Mouse (Mus musculus): ENCODE results near the gene Rnf5.

The Rnf5 gene

DNA sequence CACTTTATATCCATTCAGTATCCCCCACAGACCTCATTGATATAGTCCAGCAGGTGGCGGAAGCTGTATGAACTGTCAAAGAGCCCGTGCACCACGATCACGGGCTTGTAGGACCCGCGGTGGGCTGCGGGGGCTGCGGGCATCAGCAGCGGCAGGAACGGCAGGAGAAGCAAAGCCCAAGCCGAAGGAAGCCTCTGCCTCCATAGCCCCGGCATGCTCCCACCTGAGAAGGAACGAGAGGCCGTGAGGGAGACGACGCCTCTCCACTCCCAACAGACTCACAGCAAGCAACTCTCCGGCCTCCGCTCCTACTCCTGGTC lies 23.2 kb upstream of the Rnf5 start:
- Histone ChIP-seq H3K27me3 (ENCODE audit: control insufficient read depth, insufficient read depth, low read length, poor library complexity, severe bottlenecking) (no peaks in the 10 kb centered on the region; the same call in 1 of the 2 replicates), H3K36me3 (ENCODE audit: control insufficient read depth, insufficient read depth, low read length, poor library complexity, severe bottlenecking) (no peaks in the 10 kb centered on the region)
- peak; percentile 65 for DNase-seq (ENCODE audit: low read depth, low spot score)

DNA sequence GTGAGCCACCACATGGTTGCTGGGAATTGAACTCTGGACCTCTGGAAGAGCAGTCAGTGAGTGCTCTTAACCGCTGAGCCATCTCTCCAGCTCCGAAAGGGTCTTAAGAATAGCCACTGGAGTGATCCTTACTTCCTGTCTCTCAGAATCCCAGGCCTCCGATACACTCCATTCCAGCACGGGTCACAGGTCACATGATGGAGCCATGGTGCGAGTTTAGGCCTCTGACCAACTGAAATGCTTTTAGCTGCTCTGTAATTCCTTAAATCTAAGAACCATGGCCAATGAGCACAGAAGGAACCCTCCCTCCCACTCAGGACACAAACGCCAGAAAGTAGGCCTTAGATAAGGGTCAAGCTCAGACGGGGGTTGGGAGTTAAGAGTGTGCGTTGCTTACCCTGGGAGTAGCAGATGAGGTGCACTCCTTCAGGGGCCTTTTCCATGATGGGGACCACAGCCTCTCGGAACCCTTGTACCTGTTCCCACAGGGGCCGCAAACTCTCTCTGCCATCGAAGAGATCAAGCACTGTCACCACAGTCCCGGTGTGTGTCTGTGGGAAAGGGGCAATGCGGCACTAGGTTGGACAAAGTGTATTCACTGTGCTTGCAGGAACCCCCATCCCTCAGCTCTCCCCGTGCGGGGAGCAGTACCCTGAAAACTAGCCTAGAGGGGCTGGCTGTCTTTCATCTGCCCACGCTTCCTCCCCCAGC lies 22.7 kb upstream of the Rnf5 start:
- no peaks in the 10 kb centered on the region for H3K36me3 ChIP-seq (ENCODE audit: control insufficient read depth, insufficient read depth, low read length, poor library complexity, severe bottlenecking)
- no peaks in the 10 kb centered on the region; the same call in 1 of the 2 replicates for H3K27me3 ChIP-seq (ENCODE audit: control insufficient read depth, insufficient read depth, low read length, poor library complexity, severe bottlenecking)
- DNase-seq (ENCODE audit: low read depth, low spot score): no peak

DNA sequence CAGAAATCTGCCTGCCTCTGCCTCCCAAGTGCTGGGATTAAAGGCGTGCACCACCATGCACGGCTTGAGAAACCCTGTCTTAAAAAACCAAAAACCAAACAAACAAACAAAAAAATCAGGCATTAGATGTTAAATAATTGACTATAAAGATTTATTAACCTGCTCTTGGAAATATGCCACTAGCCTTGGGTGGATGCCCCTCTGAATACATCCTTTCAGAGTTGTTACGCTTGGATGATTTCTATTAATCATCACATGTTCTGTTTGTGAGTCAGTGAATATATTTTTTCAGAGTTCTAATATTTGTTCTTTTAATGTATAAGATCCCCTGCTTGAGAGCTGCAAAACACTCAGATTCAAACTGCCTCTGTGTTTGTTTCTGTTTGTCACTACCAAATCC lies 21.5 kb upstream of the Rnf5 start:
- no peak for DNase-seq (ENCODE audit: low read depth, low spot score)
- H3K27me3 ChIP-seq (ENCODE audit: control insufficient read depth, insufficient read depth, low read length, poor library complexity, severe bottlenecking): no peaks in the 10 kb centered on the region
- no peaks in the 10 kb centered on the region for H3K36me3 ChIP-seq (ENCODE audit: control insufficient read depth, insufficient read depth, low read length, poor library complexity, severe bottlenecking)

DNA sequence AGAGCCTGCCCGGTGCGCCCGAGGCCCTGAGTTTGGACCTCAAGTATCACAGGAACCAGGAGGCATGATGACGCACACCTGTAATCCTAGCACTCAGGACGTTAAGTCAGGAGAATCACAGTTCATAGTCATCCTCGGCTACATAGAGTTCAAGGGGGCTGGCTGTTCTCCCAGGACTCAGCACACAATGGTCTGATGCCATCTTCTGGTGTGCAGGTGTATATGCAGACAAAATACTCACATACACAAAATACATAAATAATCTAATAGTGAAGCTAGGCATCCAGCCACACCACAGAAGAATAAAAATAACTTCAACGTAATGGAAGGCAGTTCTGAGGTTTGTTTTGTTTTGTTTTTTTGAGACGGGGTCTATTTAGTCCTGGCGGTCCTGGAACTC lies 19.7 kb upstream of the Rnf5 start:
- H3K27me3 ChIP-seq (ENCODE audit: control insufficient read depth, insufficient read depth, low read length, poor library complexity, severe bottlenecking): no peaks in the 10 kb centered on the region
- H3K36me3 ChIP-seq (ENCODE audit: control insufficient read depth, insufficient read depth, low read length, poor library complexity, severe bottlenecking): no peaks in the 10 kb centered on the region
- DNase-seq (ENCODE audit: low read depth, low spot score): no peak

DNA sequence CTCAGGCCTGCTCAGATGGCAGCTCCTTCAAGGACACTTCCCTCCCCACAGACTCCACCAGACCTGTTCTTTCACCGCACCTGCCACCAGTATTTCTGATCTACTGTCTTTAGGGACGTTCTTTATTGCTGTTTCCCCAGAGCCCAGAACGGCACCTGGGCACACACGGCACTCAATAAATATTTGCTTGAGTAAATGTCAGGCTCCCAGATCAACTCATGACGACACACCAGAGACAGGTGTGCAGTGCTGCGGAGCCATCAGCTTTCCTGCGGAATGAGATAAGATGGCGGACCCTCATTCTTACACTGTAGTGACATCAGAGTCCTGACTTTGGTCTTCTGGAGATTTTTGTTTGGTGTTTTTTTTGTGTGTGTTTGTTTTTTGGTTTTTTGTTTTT lies 17.5 kb upstream of the Rnf5 start:
- Histone ChIP-seq H3K27me3 (ENCODE audit: control insufficient read depth, insufficient read depth, low read length, poor library complexity, severe bottlenecking) (no peaks in the 10 kb centered on the region), H3K36me3 (ENCODE audit: control insufficient read depth, insufficient read depth, low read length, poor library complexity, severe bottlenecking) (no peaks in the 10 kb centered on the region)
- DNase-seq (ENCODE audit: low read depth, low spot score): no peak

DNA sequence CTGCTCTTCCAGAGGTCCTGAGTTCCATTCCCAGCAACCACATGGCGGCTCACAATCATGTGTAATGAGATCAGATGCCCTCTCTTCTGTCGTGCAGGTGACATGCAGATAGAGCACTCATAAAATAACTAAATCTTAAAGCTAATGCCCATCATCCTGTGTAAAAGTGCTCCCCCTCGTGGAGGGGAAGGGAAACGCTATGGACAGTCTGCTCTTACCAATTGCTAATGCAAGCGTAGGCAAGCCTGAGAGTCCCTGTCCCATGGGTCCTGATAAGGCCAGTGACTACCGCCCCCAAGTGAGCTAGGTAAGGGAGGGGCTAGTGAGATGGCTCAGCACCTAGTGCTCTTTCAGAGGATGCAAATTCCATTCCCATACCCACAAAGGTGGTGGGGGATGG lies 15.5 kb upstream of the Rnf5 start:
- H3K36me3 ChIP-seq (ENCODE audit: control insufficient read depth, insufficient read depth, low read length, poor library complexity, severe bottlenecking): no peaks in the 10 kb centered on the region; the same call in 1 of the 2 replicates
- no peaks in the 10 kb centered on the region for H3K27me3 ChIP-seq (ENCODE audit: control insufficient read depth, insufficient read depth, low read length, poor library complexity, severe bottlenecking)
- peak; percentile 90 for DNase-seq (ENCODE audit: low read depth, low spot score)

DNA sequence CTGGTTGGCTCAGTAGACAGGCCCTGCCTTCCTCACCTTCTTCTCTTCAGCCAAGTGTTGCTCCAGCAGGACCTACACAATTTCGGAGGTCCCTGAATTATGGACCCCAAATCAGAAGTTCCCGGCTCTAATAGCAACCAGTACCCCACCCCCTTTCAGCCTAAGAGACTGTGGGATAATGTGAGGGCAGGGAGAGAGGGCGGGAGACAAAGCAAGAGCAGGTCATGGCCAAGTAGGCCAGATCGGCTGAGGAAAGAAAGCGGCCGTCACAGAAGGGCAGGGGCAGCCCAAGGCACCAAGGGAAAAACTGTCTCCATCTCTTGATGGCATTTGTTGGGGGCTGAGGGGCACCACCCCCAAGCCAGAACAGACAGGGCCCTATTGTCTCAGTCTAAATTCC lies 12.4 kb upstream of the Rnf5 start, which contains the start of gene Egfl8:
TSS of gene Egfl8 (minus strand) at position 101 of the 400 bp plus-strand sequence.
- H3K36me3 ChIP-seq (ENCODE audit: control insufficient read depth, insufficient read depth, low read length, poor library complexity, severe bottlenecking): peaks cover 2% of the 10 kb centered on the region; the same call in 1 of the 2 replicates
- DNase-seq (ENCODE audit: low read depth, low spot score): no peak
- H3K27me3 ChIP-seq (ENCODE audit: control insufficient read depth, insufficient read depth, low read length, poor library complexity, severe bottlenecking): no peaks in the 10 kb centered on the region

DNA sequence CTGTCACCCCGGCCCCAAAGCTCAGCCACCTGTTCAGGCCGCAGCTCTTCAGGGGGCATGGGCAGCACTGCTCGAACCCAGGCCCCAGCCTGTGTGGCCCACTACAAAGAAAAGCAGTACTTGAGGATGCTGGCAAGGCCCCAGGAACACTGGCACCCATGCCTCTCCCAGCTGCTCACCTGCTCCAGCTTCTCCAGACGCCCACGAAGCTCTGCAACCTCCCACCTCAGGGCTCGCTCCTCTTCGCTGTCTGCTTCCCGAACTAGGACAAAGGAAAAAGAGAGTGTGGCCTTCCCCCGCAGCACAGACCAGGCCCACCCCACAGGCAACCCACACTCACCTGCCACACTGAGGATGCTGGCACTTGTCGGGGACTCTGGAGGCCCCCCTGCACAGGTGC lies 10.3 kb upstream of the Rnf5 start:
- no peaks in the 10 kb centered on the region for H3K27me3 ChIP-seq (ENCODE audit: control insufficient read depth, insufficient read depth, low read length, poor library complexity, severe bottlenecking)
- H3K36me3 ChIP-seq (ENCODE audit: control insufficient read depth, insufficient read depth, low read length, poor library complexity, severe bottlenecking): peaks cover 3% of the 10 kb centered on the region; the same call in 1 of the 2 replicates
- no peak for DNase-seq (ENCODE audit: low read depth, low spot score)

DNA sequence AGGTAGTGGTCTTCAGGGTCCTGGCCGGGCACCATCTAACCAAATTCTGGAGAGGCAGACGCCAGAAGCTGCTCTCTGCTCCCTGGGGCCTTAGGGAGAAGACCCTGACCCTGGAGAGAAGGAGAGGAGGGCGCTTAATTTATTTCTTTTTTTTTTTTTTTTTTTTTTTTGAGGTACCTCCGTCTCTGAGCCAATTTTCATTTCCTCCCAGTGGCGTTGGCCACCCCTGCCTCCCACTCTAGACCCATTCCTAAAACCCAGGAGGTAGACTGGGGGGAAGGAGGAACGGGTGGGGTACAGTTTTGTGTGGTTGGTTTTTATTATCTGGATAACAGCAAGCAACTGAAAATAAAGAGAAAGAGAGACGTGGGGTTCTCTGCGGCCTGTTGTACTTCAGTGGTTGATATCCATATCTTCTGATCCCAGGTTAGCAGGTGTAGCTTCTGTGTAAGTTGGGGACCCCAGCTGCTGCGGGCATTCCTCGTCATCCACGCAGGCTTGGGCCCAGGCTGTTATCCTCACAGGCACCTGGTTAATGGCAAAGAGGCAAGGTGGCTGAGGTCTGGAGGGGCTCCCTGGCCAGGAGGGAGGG lies 9.7 kb upstream of the Rnf5 start:
- no peak for DNase-seq (ENCODE audit: low read depth, low spot score)
- no peaks in the 10 kb centered on the region for H3K27me3 ChIP-seq (ENCODE audit: control insufficient read depth, insufficient read depth, low read length, poor library complexity, severe bottlenecking)
- H3K36me3 ChIP-seq (ENCODE audit: control insufficient read depth, insufficient read depth, low read length, poor library complexity, severe bottlenecking): peaks cover 3% of the 10 kb centered on the region; the same call in 1 of the 2 replicates

DNA sequence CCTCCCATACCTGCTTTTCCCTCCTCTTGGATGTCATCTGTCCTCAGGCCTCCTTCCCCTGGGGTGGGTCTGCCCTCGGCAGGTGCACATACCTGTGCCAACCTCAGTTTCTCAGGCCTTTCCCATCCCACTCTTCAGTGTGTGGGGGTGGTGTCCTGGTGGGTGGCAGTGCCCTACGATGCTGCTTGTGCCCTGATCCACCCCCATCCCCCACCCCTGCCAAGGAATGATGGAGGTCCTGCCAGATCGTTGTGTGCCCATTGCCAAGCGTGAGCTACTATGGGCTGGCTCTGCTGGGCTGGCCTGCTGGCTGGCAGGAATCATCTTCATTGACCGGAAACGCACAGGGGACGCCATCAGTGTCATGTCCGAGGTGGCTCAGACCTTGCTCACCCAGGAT lies 7.6 kb upstream of the Rnf5 start:
- DNase-seq (ENCODE audit: low read depth, low spot score): no peak
- H3K36me3 ChIP-seq (ENCODE audit: control insufficient read depth, insufficient read depth, low read length, poor library complexity, severe bottlenecking): peaks cover 3% of the 10 kb centered on the region; the same call in 1 of the 2 replicates
- no peaks in the 10 kb centered on the region for H3K27me3 ChIP-seq (ENCODE audit: control insufficient read depth, insufficient read depth, low read length, poor library complexity, severe bottlenecking)

DNA sequence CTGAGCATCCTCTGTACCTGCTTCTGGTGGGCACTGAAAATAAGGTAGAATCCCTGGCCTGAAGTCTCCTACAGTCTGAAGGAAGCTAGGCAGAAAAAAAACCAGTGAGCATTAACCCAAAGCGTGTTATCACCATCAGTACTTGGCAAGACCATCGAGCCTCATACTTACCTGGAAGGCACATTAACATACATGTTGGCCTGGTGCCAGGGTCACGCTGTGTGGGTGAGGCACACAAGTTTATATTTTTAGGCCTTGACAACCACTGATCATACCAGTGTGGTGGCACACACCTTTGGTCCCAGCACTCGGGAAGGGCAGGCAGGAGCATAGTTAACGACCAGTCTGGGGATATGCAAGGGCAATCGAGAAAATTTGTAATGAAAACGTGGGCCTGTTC lies 4.5 kb upstream of the Rnf5 start:
- H3K27me3 ChIP-seq (ENCODE audit: control insufficient read depth, insufficient read depth, low read length, poor library complexity, severe bottlenecking): no peaks in the 10 kb centered on the region
- peaks cover 3% of the 10 kb centered on the region; the same call in 1 of the 2 replicates for H3K36me3 ChIP-seq (ENCODE audit: control insufficient read depth, insufficient read depth, low read length, poor library complexity, severe bottlenecking)
- no peak for DNase-seq (ENCODE audit: low read depth, low spot score)

DNA sequence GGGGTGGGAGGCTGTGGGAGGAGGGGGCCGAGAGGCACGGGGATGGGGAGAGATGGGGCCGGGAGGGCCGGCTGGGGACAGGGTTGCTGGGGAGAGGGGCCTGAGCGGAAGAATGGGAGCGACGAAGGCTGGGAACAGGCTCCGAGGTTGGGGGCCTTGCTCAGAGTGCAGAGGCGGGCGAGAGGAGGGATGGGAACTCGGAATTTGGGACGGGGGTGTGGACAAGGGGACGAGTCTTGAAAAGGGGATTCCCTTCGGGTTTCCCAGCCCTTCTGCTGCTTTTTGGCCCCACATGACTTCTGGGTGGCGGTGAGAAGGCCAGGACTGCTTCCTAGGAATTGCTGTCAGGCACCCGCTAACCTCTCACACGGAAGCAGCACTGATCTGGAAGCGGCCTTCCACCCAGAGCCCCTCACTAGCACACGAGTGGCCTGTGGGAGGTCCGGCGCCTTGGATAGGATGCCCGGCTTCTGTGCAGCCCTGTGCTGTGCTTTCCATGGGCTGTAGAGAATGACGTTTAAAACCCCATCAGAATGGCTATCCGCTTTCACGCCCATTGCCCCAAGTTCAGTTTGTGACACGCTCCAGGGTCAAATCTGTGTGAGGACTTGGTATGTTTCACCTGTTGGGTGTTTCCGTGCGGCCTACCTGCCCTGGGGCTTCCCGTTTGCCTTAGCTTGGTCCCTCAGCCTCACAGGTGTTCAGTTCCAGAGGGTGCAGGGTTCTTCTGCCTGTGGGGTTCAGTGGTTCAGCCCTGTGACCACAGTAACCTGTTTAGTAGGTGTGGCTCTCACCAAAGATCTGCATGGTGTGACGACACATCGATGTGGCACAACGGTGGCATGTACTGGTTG lies 2.9 kb upstream of the Rnf5 start:
- Histone ChIP-seq H3K36me3 (ENCODE audit: control insufficient read depth, insufficient read depth, low read length, poor library complexity, severe bottlenecking) (0 out of 2 replicates have a peak, but pooled peaks cover 1% of the 10 kb centered on the region), H3K27me3 (ENCODE audit: control insufficient read depth, insufficient read depth, low read length, poor library complexity, severe bottlenecking) (no peaks in the 10 kb centered on the region)
- no peak for DNase-seq (ENCODE audit: low read depth, low spot score)

DNA sequence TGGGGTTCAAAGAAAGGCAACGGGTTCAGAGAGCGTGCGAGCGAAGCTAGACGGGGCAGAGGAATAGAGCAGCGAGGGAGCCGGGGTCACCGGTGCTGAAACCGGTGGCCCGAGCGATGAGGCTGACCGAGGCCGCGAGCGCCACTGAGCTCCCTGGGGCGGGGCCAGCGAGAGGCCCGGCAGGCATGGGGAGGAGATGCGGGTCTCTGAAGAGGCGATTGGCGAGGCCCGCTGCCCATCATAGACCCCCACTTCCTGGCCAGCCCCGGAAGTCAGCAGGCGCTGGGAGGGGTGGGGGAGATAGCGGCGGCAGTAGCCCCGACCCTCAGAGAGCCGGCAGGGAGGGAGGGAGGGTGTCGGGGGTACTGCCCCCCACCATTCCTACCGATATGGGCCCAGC lies 2.1 kb upstream of the Rnf5 start:
- peak; percentile 95 for DNase-seq (ENCODE audit: low read depth, low spot score)
- Histone ChIP-seq H3K36me3 (ENCODE audit: control insufficient read depth, insufficient read depth, low read length, poor library complexity, severe bottlenecking) (0 out of 2 replicates have a peak, but pooled peaks cover 3% of the 10 kb centered on the region), H3K27me3 (ENCODE audit: control insufficient read depth, insufficient read depth, low read length, poor library complexity, severe bottlenecking) (no peaks in the 10 kb centered on the region)

DNA sequence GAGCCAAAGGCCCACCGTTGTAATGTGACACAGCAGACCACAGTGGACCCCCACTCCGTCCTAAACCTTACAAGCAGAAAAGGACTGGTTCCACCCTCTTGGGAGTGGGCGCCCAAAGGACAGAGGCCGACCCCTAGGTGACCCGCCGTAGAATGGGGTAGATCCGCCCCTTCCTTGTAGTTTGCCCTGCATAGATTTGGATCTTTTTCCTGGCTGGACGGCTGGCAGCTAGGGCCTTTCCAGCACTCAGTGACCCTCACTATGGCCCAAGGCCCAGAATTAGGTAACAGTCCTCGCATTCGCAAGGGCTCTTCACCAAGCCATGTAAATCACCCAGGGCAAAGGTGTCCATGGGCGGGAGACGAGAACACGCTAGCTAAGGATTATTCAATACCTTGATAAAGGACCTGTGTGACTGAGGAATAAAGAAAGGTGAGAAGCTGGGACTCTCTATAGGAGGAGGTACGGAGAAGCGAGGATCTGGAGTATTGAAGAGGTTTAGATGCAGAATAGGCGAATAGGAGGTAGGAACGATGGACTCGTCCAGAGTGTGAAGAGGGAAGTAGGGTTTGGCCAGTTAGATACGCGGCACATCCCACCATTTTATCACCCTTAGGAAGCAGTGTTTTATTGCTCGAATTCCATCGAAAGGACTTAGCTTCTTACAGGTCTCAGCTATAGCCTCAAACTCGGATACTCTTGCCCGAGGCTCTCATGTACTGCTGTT lies 1.2 kb upstream of the Rnf5 start:
- DNase-seq (ENCODE audit: low read depth, low spot score): no peak
- no peaks in the 10 kb centered on the region for H3K27me3 ChIP-seq (ENCODE audit: control insufficient read depth, insufficient read depth, low read length, poor library complexity, severe bottlenecking)
- peaks cover 6% of the 10 kb centered on the region; the same call in 1 of the 2 replicates for H3K36me3 ChIP-seq (ENCODE audit: control insufficient read depth, insufficient read depth, low read length, poor library complexity, severe bottlenecking)

Measured in splenic B cell, adult 2 months (primary cell).